Mouse (Mus musculus) MEL (cell line): ENCODE measurements around the gene Crat. TPM values are rescaled to one million over a fixed set of nuclear protein-coding genes. Genes with fewer than 3 reads are reported as not detected.

Source experiments
- DNase-seq: peaks from one replicate; pipeline ENCODE4 v3.0.0; 2011; ENCODE audit warnings: low read depth, low spot score
- H3K27ac ChIP-seq: 2 replicates; pipeline ENCODE4 v1.5.1; 2012; ENCODE audit warnings: low read depth, mild to moderate bottlenecking, control low read depth, low read length, moderate library complexity; ENCODE audit not compliant: control insufficient read depth
- H3K27me3 ChIP-seq, 2 experiments: fragments of 150-350 bp in 1 of 2; sonication (generic) in 1 of 2; 2 replicates each; pipeline ENCODE4 v1.6.1; 2012; ENCODE audit warnings: low read length in 2 of 2, mild to moderate bottlenecking in 2 of 2, improper control_type of control experiment in 1 of 2, moderate library complexity in 1 of 2; ENCODE audit not compliant: insufficient read depth in 2 of 2, control insufficient read depth in 1 of 2
- H3K36me3 ChIP-seq, 2 experiments: 2 replicates each; pipeline ENCODE4 v1.6.1; 2012 to 2014; ENCODE audit warnings: low read length in 2 of 2, improper control_type of control experiment in 1 of 2, inconsistent platforms in 1 of 2, mild to moderate bottlenecking in 1 of 2; ENCODE audit not compliant: insufficient read depth in 2 of 2, control insufficient read depth in 1 of 2
- H3K4me1 ChIP-seq, 2 experiments: fragments of 150-350 bp in 1 of 2; sonication (generic) in 1 of 2; 2 replicates each; pipeline ENCODE4 v1.6.1; 2012; ENCODE audit warnings: low read length in 2 of 2, improper control_type of control experiment in 1 of 2, mild to moderate bottlenecking in 1 of 2; ENCODE audit not compliant: insufficient read depth in 2 of 2, control insufficient read depth in 1 of 2
- H3K4me3 ChIP-seq, 2 experiments: fragments of 150-350 bp in 1 of 2; sonication (generic) in 1 of 2; 2 replicates each; pipeline ENCODE4 v1.5.1; 2012; ENCODE audit warnings: low read depth in 2 of 2, low read length in 2 of 2, mild to moderate bottlenecking in 2 of 2, moderate library complexity in 2 of 2, control low read depth in 1 of 2, improper control_type of control experiment in 1 of 2; ENCODE audit not compliant: control insufficient read depth in 1 of 2, insufficient read depth in 1 of 2
- H3K79me2 ChIP-seq: 2 replicates; pipeline ENCODE4 v1.6.1; 2012; ENCODE audit warnings: mild to moderate bottlenecking, low read length, moderate library complexity; ENCODE audit not compliant: control insufficient read depth, poor library complexity, insufficient read depth
- H3K9ac ChIP-seq: 2 replicates; pipeline ENCODE4 v1.6.1; 2012; ENCODE audit warnings: low read depth, mild to moderate bottlenecking, control low read depth, low read length, moderate library complexity; ENCODE audit not compliant: control insufficient read depth, poor library complexity, severe bottlenecking
- H3K9me3 ChIP-seq: fragments of 150-350 bp; sonication (generic); replicated peaks from 2 replicates; pipeline ENCODE4 v1.6.1; 2012; ENCODE audit warnings: mild to moderate bottlenecking, low read length, improper control_type of control experiment, moderate library complexity; ENCODE audit not compliant: insufficient read depth
- BHLHE40 ChIP-seq: IDR thresholded peaks from 2 replicates; pipeline ENCODE4 v1.6.1; 2012; ENCODE audit warnings: low read depth, mild to moderate bottlenecking, inconsistent platforms, low read length, improper control_type of control experiment, borderline replicate concordance
- E2F4 ChIP-seq: IDR thresholded peaks from 2 replicates; pipeline ENCODE4 v1.6.1; 2011; ENCODE audit warnings: low read depth, low read length, improper control_type of control experiment, borderline replicate concordance
- ELF1 ChIP-seq: IDR thresholded peaks from 2 replicates; pipeline ENCODE4 v1.6.1; 2014; ENCODE audit warnings: low read depth, mild to moderate bottlenecking, inconsistent platforms, low read length, improper control_type of control experiment, moderate library complexity
- EP300 ChIP-seq, 2 experiments: IDR thresholded peaks; 2 replicates each; pipeline ENCODE4 v1.6.1; 2011; ENCODE audit warnings: improper control_type of control experiment in 2 of 2, low read length in 2 of 2, low read depth in 1 of 2, mild to moderate bottlenecking in 1 of 2
- ETS1 ChIP-seq: IDR thresholded peaks from 2 replicates; pipeline ENCODE4 v1.6.1; 2012; ENCODE audit warnings: low read depth, mild to moderate bottlenecking, inconsistent platforms, low read length, improper control_type of control experiment, moderate library complexity
- GABPA ChIP-seq: IDR thresholded peaks from 2 replicates; pipeline ENCODE4 v1.6.1; 2012; ENCODE audit warnings: low read depth, mild to moderate bottlenecking, inconsistent platforms, low read length, improper control_type of control experiment, moderate library complexity
- GATA1 ChIP-seq: IDR thresholded peaks from 2 replicates; pipeline ENCODE4 v1.6.1; 2011; ENCODE audit warnings: low read depth, low read length, improper control_type of control experiment
- HCFC1 ChIP-seq: IDR thresholded peaks from 2 replicates; pipeline ENCODE4 v1.6.1; 2012; ENCODE audit warnings: low read depth, mild to moderate bottlenecking, inconsistent platforms, low read length, improper control_type of control experiment, moderate library complexity
- JUND ChIP-seq: IDR thresholded peaks from 2 replicates; pipeline ENCODE4 v1.6.1; 2011; ENCODE audit warnings: low read depth, mild to moderate bottlenecking, improper control_type of control experiment, low read length
- MAFK ChIP-seq: IDR thresholded peaks from 2 replicates; pipeline ENCODE4 v1.6.1; 2011; ENCODE audit warnings: low read depth, mild to moderate bottlenecking, low read length, improper control_type of control experiment, borderline replicate concordance
- MAX ChIP-seq: IDR thresholded peaks from 2 replicates; pipeline ENCODE4 v1.6.1; 2011; ENCODE audit warnings: low read length, improper control_type of control experiment
- MXI1 ChIP-seq: IDR thresholded peaks from 2 replicates; pipeline ENCODE4 v1.6.1; 2011; ENCODE audit warnings: mild to moderate bottlenecking, low read depth, low read length, improper control_type of control experiment
- MYB ChIP-seq: IDR thresholded peaks from 2 replicates; pipeline ENCODE4 v1.6.1; 2011; ENCODE audit warnings: mild to moderate bottlenecking, low read depth, low read length, improper control_type of control experiment
- MYC ChIP-seq: IDR thresholded peaks from 2 replicates; pipeline ENCODE4 v1.6.1; 2011; ENCODE audit warnings: low read depth, mild to moderate bottlenecking, low read length, improper control_type of control experiment, moderate library complexity
- NELFE ChIP-seq: IDR thresholded peaks from 2 replicates; pipeline ENCODE4 v1.6.1; 2011; ENCODE audit warnings: low read depth, low read length, improper control_type of control experiment
- POLR2A ChIP-seq, 2 experiments: IDR thresholded peaks; 2 replicates each; pipeline ENCODE4 v1.6.1; 2011 to 2012; ENCODE audit warnings: low read length in 2 of 2, mild to moderate bottlenecking in 2 of 2, control low read depth in 1 of 2, improper control_type of control experiment in 1 of 2, low read depth in 1 of 2, moderate library complexity in 1 of 2; ENCODE audit not compliant: control insufficient read depth in 1 of 2, insufficient read depth in 1 of 2, poor library complexity in 1 of 2
- RCOR1 ChIP-seq: IDR thresholded peaks from 2 replicates; pipeline ENCODE4 v1.6.1; 2012; ENCODE audit warnings: low read depth, mild to moderate bottlenecking, inconsistent platforms, low read length, improper control_type of control experiment
- SIN3A ChIP-seq: IDR thresholded peaks from 2 replicates; pipeline ENCODE4 v1.6.1; 2012; ENCODE audit warnings: low read length, improper control_type of control experiment, inconsistent platforms
- SMC3 ChIP-seq: IDR thresholded peaks from 2 replicates; pipeline ENCODE4 v1.6.1; 2011; ENCODE audit warnings: low read depth, low read length, improper control_type of control experiment
- TAL1 ChIP-seq: IDR thresholded peaks from 2 replicates; pipeline ENCODE4 v1.6.1; 2012; ENCODE audit warnings: mild to moderate bottlenecking, inconsistent platforms, low read length, moderate library complexity, mixed read lengths
- TBP ChIP-seq: IDR thresholded peaks from 2 replicates; pipeline ENCODE4 v1.8.0; 2011; ENCODE audit warnings: low read depth, low read length, improper control_type of control experiment
- UBTF ChIP-seq: IDR thresholded peaks from 2 replicates; pipeline ENCODE4 v1.6.1; 2012; ENCODE audit warnings: low read depth, mild to moderate bottlenecking, inconsistent platforms, low read length, improper control_type of control experiment, moderate library complexity, borderline replicate concordance; ENCODE audit not compliant: insufficient read depth
- USF2 ChIP-seq, 2 experiments: IDR thresholded peaks; 2 replicates each; pipeline ENCODE4 v1.6.1; 2011 to 2012; ENCODE audit warnings: improper control_type of control experiment in 2 of 2, low read length in 2 of 2, borderline replicate concordance in 1 of 2, inconsistent platforms in 1 of 2, low read depth in 1 of 2, mild to moderate bottlenecking in 1 of 2; ENCODE audit not compliant: insufficient read depth in 1 of 2
- ZC3H11A ChIP-seq: IDR thresholded peaks from 2 replicates; pipeline ENCODE4 v1.6.1; 2012; ENCODE audit warnings: low read depth, mild to moderate bottlenecking, inconsistent platforms, low read length, improper control_type of control experiment
- ZKSCAN1 ChIP-seq: IDR thresholded peaks from 2 replicates; pipeline ENCODE4 v1.6.1; 2012; ENCODE audit warnings: low read depth, mild to moderate bottlenecking, inconsistent platforms, low read length, improper control_type of control experiment, moderate library complexity
- ZNF384 ChIP-seq: IDR thresholded peaks from 2 replicates; pipeline ENCODE4 v1.6.1; 2012; ENCODE audit warnings: low read depth, mild to moderate bottlenecking, inconsistent platforms, low read length, improper control_type of control experiment
- polyA plus RNA-seq, 2 experiments: library from polyadenylated mRNA; stranded (reverse) in 1 of 2; unstranded in 1 of 2; fragments of >175 nt in 1 of 2; fragments of >200 nt in 1 of 2; gene quantifications; 2 replicates each; pipeline versions ENCODE4 v1.2.1 to v1.2.4; 2012; ENCODE audit warnings: low replicate concordance in 2 of 2, low read depth in 1 of 2; ENCODE audit not compliant: insufficient read length in 2 of 2, insufficient read depth in 1 of 2, missing spikeins in 1 of 2
- total RNA-seq: library from RNA; depleted of rRNA; stranded (reverse); fragments of 300-350 nt; gene quantifications from 2 replicates; pipeline ENCODE4 v1.2.3, GENCODE M21; 2012

The Crat gene
- total and polyA plus RNA-seq, 3 experiments = 22.0 to 93.9 TPM; not detected in 1

DNA sequence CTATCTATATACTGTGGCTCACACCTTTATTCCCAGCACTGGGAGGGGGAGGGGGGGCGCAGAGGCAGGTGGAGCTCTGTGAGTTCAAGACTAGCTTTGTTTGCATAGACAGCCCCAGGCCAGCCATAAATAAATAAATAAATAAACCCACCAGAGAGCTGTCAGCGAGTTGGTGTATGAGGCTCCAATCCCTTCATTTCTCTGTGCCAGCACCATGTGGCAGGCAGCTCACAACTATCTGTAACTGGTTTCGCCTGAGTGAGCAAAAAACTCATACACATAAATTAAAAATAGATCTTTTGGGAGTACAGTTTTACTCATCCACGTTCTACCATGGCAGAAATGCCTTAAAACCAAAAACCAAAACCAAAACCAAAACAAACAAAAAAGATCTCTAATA, 5.8 kb upstream of the Crat start:
- TF ChIP-seq ELF1 (no peak), ZNF384 (no peak), USF2 (IDR thresholded peaks at IDR 0.05; ENCODE audit: borderline replicate concordance in 1 of 2, insufficient read depth in 1 of 2, low read depth in 1 of 2, low read length in 2 of 2) (no peak), TBP (no peak), UBTF (no peak), ZC3H11A (no peak), RCOR1 (no peak), MYB (no peak), SMC3 (no peak), BHLHE40 (no peak), MAX (no peak), ETS1 (no peak), POLR2A (IDR thresholded peaks at IDR 0.05; ENCODE audit: control insufficient read depth in 1 of 2, insufficient read depth in 1 of 2, low read depth in 1 of 2, low read length in 2 of 2, poor library complexity in 1 of 2) (no peak), GABPA (no peak), E2F4 (no peak), GATA1 (no peak), SIN3A (no peak)
- no peak for DNase-seq
- Histone ChIP-seq H3K9ac (no peak overlapping the region), H3K36me3 (peaks cover 9 to 18% of the 10 kb centered on the region in 2 experiments), H3K27ac (no peak overlapping the region), H3K4me1 (peaks cover 9 to 19% of the 10 kb centered on the region in 2 experiments; a peak in 3 of 4 replicates), H3K79me2 (peaks cover 55% of the 10 kb centered on the region), H3K4me3 (no peak overlapping the region), H3K9me3 (no peaks in the 10 kb centered on the region), H3K27me3 (no peaks in the 10 kb centered on the region)

DNA sequence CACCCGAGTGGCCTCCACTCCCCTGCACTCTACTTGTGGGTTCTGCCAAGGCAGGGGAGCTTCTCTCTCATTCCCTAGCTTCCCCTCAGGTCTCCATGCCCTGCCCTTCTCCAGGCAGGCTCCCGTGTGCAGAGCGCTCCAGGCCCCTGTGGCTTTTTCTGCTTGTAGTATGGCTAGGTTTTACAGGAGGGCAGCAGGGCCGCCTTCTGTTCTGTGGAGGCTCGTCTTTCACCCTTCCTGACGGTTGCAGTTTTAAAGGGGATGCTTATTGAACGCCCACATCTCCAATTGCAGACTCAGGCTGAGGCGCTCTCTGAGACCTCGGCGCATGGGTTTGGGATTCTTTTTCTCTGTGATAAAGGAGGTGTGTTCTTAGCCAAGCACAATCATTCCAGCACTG, 3.5 kb upstream of the Crat start:
- no peak overlapping the region for H3K9ac ChIP-seq
- no peak overlapping the region for H3K27ac ChIP-seq
- peaks cover 69% of the 10 kb centered on the region for H3K79me2 ChIP-seq

More for the DNA sequence above, 3.5 kb upstream of the Crat start:
- no peaks in the 10 kb centered on the region for H3K27me3 ChIP-seq
- peaks cover 6 to 18% of the 10 kb centered on the region in 2 experiments for H3K36me3 ChIP-seq
- peaks cover 12 to 26% of the 10 kb centered on the region in 2 experiments; a peak in 3 of 4 replicates for H3K4me1 ChIP-seq
- no peak overlapping the region for H3K4me3 ChIP-seq
- no peak for DNase-seq
- no peaks in the 10 kb centered on the region for H3K9me3 ChIP-seq
- no peak for TF ChIP-seq EP300 (IDR thresholded peaks at IDR 0.05; ENCODE audit: low read depth in 1 of 2, low read length in 2 of 2)
- no peak for TF ChIP-seq TAL1
- no peak for TF ChIP-seq ZC3H11A
- TF ChIP-seq MAFK = no peak
- no peak for TF ChIP-seq ZKSCAN1
- no peak for TF ChIP-seq E2F4
- TF ChIP-seq JUND = no peak
- no peak for TF ChIP-seq USF2 (IDR thresholded peaks at IDR 0.05; ENCODE audit: borderline replicate concordance in 1 of 2, insufficient read depth in 1 of 2, low read depth in 1 of 2, low read length in 2 of 2)
- TF ChIP-seq HCFC1 = no peak
- TF ChIP-seq NELFE = no peak
- TF ChIP-seq MYC = no peak
- TF ChIP-seq MYB = no peak
- no peak for TF ChIP-seq MXI1
- no peak for TF ChIP-seq BHLHE40
- TF ChIP-seq MAX = no peak
